Mouse (Mus musculus): Measurements from ENCODE around the gene Vmn2r45. TPM values are rescaled to one million over a fixed set of nuclear protein-coding genes. Genes with fewer than 3 reads are reported as not detected.
"Not testable (repeated sequence)": the region's sequence is repeated elsewhere in the genome, so short reads cannot be mapped to it uniquely, and the experiment has no call there.

The Vmn2r45 gene
- not detected in 2 replicates for polyA plus RNA-seq (2014; fragmentation: Nextera tagmentation; extraction: Ambion mirVana)

- not testable (repeated sequence) for H3K36me3 ChIP-seq (ENCODE audit: control insufficient read depth, insufficient read depth, low read length); H3K27me3 ChIP-seq (replicated peaks; ENCODE audit: control insufficient read depth, insufficient read depth, low read length); H3K4me3 ChIP-seq (ENCODE audit: low read depth, low read length); H3K9ac ChIP-seq (ENCODE audit: low read length); H3K27ac ChIP-seq (ENCODE audit: low read depth); ATAC-seq (replicated peaks; ENCODE audit: low FRiP score, low TSS enrichment, low read depth); H3K9me3 ChIP-seq (ENCODE audit: control insufficient read depth, low read length); H3K4me1 ChIP-seq (replicated peaks; ENCODE audit: control insufficient read depth, insufficient read depth, low read length); H3K4me2 ChIP-seq (ENCODE audit: low read length); DNase-seq (ENCODE audit: low spot score)
- 63% methylated on average over 1 of the region's 2 CpGs for WGBS
Measured at GRCm38 (mm10) chr7:8488975-8489374, at the start of gene Vmn2r45. TSS of gene Vmn2r45 (minus strand) at chr7:8489075.

Other genes starting within 250 kb of the Vmn2r45 start
- gene Vmn2r43, start 228.5 kb downstream of the Vmn2r45 start, polyA plus RNA-seq (2014; fragmentation: Nextera tagmentation; extraction: Ambion mirVana): not detected in 2 replicates
- not detected in 2 replicates for gene Vmn2r44, start 105.7 kb downstream of the Vmn2r45 start, polyA plus RNA-seq (2014; fragmentation: Nextera tagmentation; extraction: Ambion mirVana)

Measured in intestine, embryonic 14.5 days (tissue).